11 mouse cellular contexts compared by ENCODE assay signal in genomic region chr11:46090036-46090725, GRCm38 (mm10). TPM values are rescaled to one million over a fixed set of nuclear protein-coding genes. Genes with fewer than 3 reads are reported as not detected.
DNase-seq lines count a peak whose midpoint lies in the region; ATAC-seq lines count a peak whose summit lies in the region.
"Had no signal": no experiment of that assay in that cellular context is flagged by ENCODE, and none has a peak within 500 bp of the region (broad histone marks: within the 10 kb centered on the region; RNA-seq: fewer than 3 reads in every experiment).

No protein-coding gene starts in this region.

- H3K4me1 ChIP-seq in heart, embryonic 13.5 days, result peaks cover 78% of the 10 kb centered on the region

- peak overlapping the region; percentile 82 for H3K27ac ChIP-seq in heart, embryonic 13.5 days (replicated peaks)
- H3K27ac ChIP-seq: embryonic facial prominence, embryonic 13.5 days had no signal

- H3K4me3 ChIP-seq in heart, embryonic 13.5 days, result no peak overlapping the region
- H3K4me3 ChIP-seq: embryonic facial prominence, embryonic 13.5 days; megakaryocyte, embryonic 14.5 days had no signal

- 78% methylated on average over 10 of the region's 10 CpGs for WGBS in heart, embryonic 13.5 days

- H3K27me3 ChIP-seq in heart, embryonic 13.5 days (replicated peaks), result no peaks in the 10 kb centered on the region
- H3K27me3 ChIP-seq: CH12.LX; embryonic facial prominence, embryonic 13.5 days had no signal

- H3K4me2 ChIP-seq in heart, embryonic 13.5 days, result no peak overlapping the region
- H3K4me2 ChIP-seq: embryonic facial prominence, embryonic 13.5 days had no signal

- DNase-seq in heart, postnatal 36 days, result no peak
- peak; percentile 59 for DNase-seq in CD4-positive, CD25-positive, alpha-beta regulatory T cell, adult 2 months (ENCODE audit: low read depth, low spot score)
- peak; percentile 31 for DNase-seq in c-Kit-positive CD71-positive TER-119-negative erythroid progenitor cells, embryonic 14.5 days (ENCODE audit: low read depth)
- DNase-seq in cerebellum, postnatal 10 days, result no peak

- 0 out of 2 replicates have a peak overlapping the region, but pooled peaks have one; percentile 4 for H3K9ac ChIP-seq in heart, embryonic 13.5 days
- H3K9ac ChIP-seq: embryonic facial prominence, embryonic 13.5 days had no signal

- intact Hi-C loops in heart, postnatal 36 days (cut with DNase I), result no loop called here

- no peaks in the 10 kb centered on the region for H3K9me3 ChIP-seq in heart, embryonic 13.5 days
- H3K9me3 ChIP-seq: embryonic facial prominence, embryonic 13.5 days; megakaryocyte, embryonic 14.5 days had no signal

- peaks cover 38% of the 10 kb centered on the region for H3K36me3 ChIP-seq in heart, embryonic 13.5 days

- ATAC-seq in heart, embryonic 13.5 days (ENCODE audit: extremely low read depth, insufficient number of reproducible peaks, low FRiP score, low TSS enrichment), result no peak
- peak; percentile 33; the same call in 1 of the 2 replicates for ATAC-seq in megakaryocyte-erythroid progenitor cell, adult 5-6 weeks (replicated peaks; ENCODE audit: low FRiP score, low TSS enrichment, poor library complexity, severe bottlenecking)
- ATAC-seq in granulocyte monocyte progenitor cell, adult 5-6 weeks (replicated peaks; ENCODE audit: poor library complexity, severe bottlenecking), result no peak
- no peak for ATAC-seq in megakaryocyte, adult 5-6 weeks (ENCODE audit: poor library complexity, severe bottlenecking)

RNA-seq across cellular contexts. Expression of gene Adam19, which starts 34.4 kb away (rescaled TPM):
- polyA plus RNA-seq in heart, embryonic 13.5 days (2015; fragmentation: Nextera tagmentation; extraction: Ambion mirVana), result 24.2 and 24.7 TPM in 2 replicates
- total RNA-seq in heart, postnatal 36 days (2021), result 10 to 100 TPM; 21.2 to 49.2 TPM
- 0.20 and 0.92 TPM in 2 replicates for total RNA-seq in megakaryocyte-erythroid progenitor cell, adult 5-6 weeks (2014; fragmentation: Nextera tagmentation)
- not detected in 2 replicates for total RNA-seq in megakaryocyte-erythroid progenitor cell, adult 5-6 weeks (2017)
- total RNA-seq in granulocyte monocyte progenitor cell, adult 5-6 weeks (2014; fragmentation: Nextera tagmentation), result 0.19 TPM in 1 of 2 replicates, not detected in the other
- 0.26 and 0.43 TPM in 2 replicates for total RNA-seq in granulocyte monocyte progenitor cell, adult 5-6 weeks (2017)
- total RNA-seq in megakaryocyte, adult 5-6 weeks (2015), result 27.9 and 29.8 TPM in 2 replicates
- total RNA-seq in megakaryocyte, adult 5-6 weeks (2017), result 21.9 and 27.3 TPM in 2 replicates

RNA-seq across cellular contexts. Expression of gene Gm12166, which starts 38.1 kb away (rescaled TPM):
- polyA plus RNA-seq in heart, embryonic 13.5 days (2015; fragmentation: Nextera tagmentation; extraction: Ambion mirVana), result 4.8 and 5.3 TPM in 2 replicates
- 1 to 10 TPM; 1.3 to 1.9 TPM for total RNA-seq in heart, postnatal 36 days (2021)
- 8.4 TPM in 1 of 2 replicates, not detected in the other for total RNA-seq in megakaryocyte-erythroid progenitor cell, adult 5-6 weeks (2014; fragmentation: Nextera tagmentation)
- total RNA-seq in megakaryocyte-erythroid progenitor cell, adult 5-6 weeks (2017), result 7.6 and 8.1 TPM in 2 replicates
- total RNA-seq in granulocyte monocyte progenitor cell, adult 5-6 weeks (2014; fragmentation: Nextera tagmentation), result 9.0 and 11.9 TPM in 2 replicates
- 20.7 and 35.7 TPM in 2 replicates for total RNA-seq in granulocyte monocyte progenitor cell, adult 5-6 weeks (2017)
- 28.1 and 37.2 TPM in 2 replicates for total RNA-seq in megakaryocyte, adult 5-6 weeks (2015)
- total RNA-seq in megakaryocyte, adult 5-6 weeks (2017), result 12.4 and 44.5 TPM in 2 replicates

Comparison
In these comparisons a context has a peak if more than half of its experiments do, and no peak if none do; other contexts are left out.
1. DNase-seq: peak in CD4-positive, CD25-positive, alpha-beta regulatory T cell, adult 2 months (single experiment) and c-Kit-positive CD71-positive TER-119-negative erythroid progenitor cells, embryonic 14.5 days (single experiment); none in heart, postnatal 36 days (0 of 2) and cerebellum, postnatal 10 days (0 of 2).
2. RNA of gene Adam19, which starts 34.4 kb away (total RNA-seq): 21.2 to 49.2 TPM in heart, postnatal 36 days and 21.9 to 29.8 TPM in megakaryocyte, adult 5-6 weeks; 0.20 to 0.92 TPM in megakaryocyte-erythroid progenitor cell, adult 5-6 weeks and 0.19 to 0.43 TPM in granulocyte monocyte progenitor cell, adult 5-6 weeks; every median in the first group is over 10 times any median in the second.